In genomic region chr3:60388593-60388992, GRCm38 (mm10) we compare ENCODE assay signal across 16 mouse cellular contexts.
"Had no signal": no experiment of that assay in that cellular context is flagged by ENCODE, and none has a peak within 500 bp of the region (broad histone marks: within the 10 kb centered on the region; RNA-seq: fewer than 3 reads in every experiment).

No protein-coding gene starts in this region.

- DNase-seq: lung, adult 18-20 months; lung, embryonic 14.5 days; lung, postnatal 14 days; lung, postnatal 36 days; right cerebral cortex, postnatal 14 days; thymus, adult 2 months; thymus, postnatal 25 days; thymus, postnatal 4 days had no signal

- ATAC-seq: midbrain, embryonic 13.5 days; midbrain, embryonic 16.5 days had no signal

- H3K4me1 ChIP-seq: midbrain, embryonic 13.5 days; neural tube, embryonic 12.5 days; stomach, embryonic 15.5 days had no signal

- H3K4me2 ChIP-seq: lung, embryonic 14.5 days; midbrain, embryonic 11.5 days; midbrain, embryonic 13.5 days; neural tube, embryonic 12.5 days; stomach, embryonic 15.5 days had no signal

- H3K9me3 ChIP-seq: midbrain, embryonic 13.5 days; neural tube, embryonic 12.5 days; stomach, embryonic 15.5 days had no signal

- H3K36me3 ChIP-seq: midbrain, embryonic 13.5 days; neural tube, embryonic 12.5 days; stomach, embryonic 15.5 days had no signal

- H3K9ac ChIP-seq: lung, embryonic 14.5 days; midbrain, embryonic 13.5 days; neural tube, embryonic 12.5 days; stomach, embryonic 15.5 days had no signal

- H3K4me3 ChIP-seq: megakaryocyte, embryonic 14.5 days; midbrain, embryonic 13.5 days; neural tube, embryonic 12.5 days; stomach, embryonic 15.5 days had no signal

- H3K27ac ChIP-seq: macrophage; midbrain, embryonic 13.5 days; neural tube, embryonic 12.5 days; stomach, embryonic 15.5 days; stomach, postnatal 0 days had no signal

- H3K27me3 ChIP-seq: megakaryocyte, embryonic 14.5 days; midbrain, embryonic 13.5 days; neural tube, embryonic 12.5 days; stomach, embryonic 15.5 days had no signal
